Mouse (Mus musculus) MEL (cell line): ENCODE results near the gene Man1c1. TPM values are rescaled to one million over a fixed set of nuclear protein-coding genes. Genes with fewer than 3 reads are reported as not detected.

Experiments
- DNase-seq: peaks from one replicate; pipeline ENCODE4 v3.0.0; 2011; ENCODE audit warnings: low read depth, low spot score
- H3K27ac ChIP-seq: 2 replicates; pipeline ENCODE4 v1.5.1; 2012; ENCODE audit warnings: low read depth, mild to moderate bottlenecking, control low read depth, low read length, moderate library complexity; ENCODE audit not compliant: control insufficient read depth
- H3K27me3 ChIP-seq, 2 experiments: fragments of 150-350 bp in 1 of 2; sonication (generic) in 1 of 2; 2 replicates each; pipeline ENCODE4 v1.6.1; 2012; ENCODE audit warnings: low read length in 2 of 2, mild to moderate bottlenecking in 2 of 2, improper control_type of control experiment in 1 of 2, moderate library complexity in 1 of 2; ENCODE audit not compliant: insufficient read depth in 2 of 2, control insufficient read depth in 1 of 2
- H3K36me3 ChIP-seq, 2 experiments: 2 replicates each; pipeline ENCODE4 v1.6.1; 2012 to 2014; ENCODE audit warnings: low read length in 2 of 2, improper control_type of control experiment in 1 of 2, inconsistent platforms in 1 of 2, mild to moderate bottlenecking in 1 of 2; ENCODE audit not compliant: insufficient read depth in 2 of 2, control insufficient read depth in 1 of 2
- H3K4me1 ChIP-seq, 2 experiments: fragments of 150-350 bp in 1 of 2; sonication (generic) in 1 of 2; 2 replicates each; pipeline ENCODE4 v1.6.1; 2012; ENCODE audit warnings: low read length in 2 of 2, improper control_type of control experiment in 1 of 2, mild to moderate bottlenecking in 1 of 2; ENCODE audit not compliant: insufficient read depth in 2 of 2, control insufficient read depth in 1 of 2
- H3K4me3 ChIP-seq, 2 experiments: fragments of 150-350 bp in 1 of 2; sonication (generic) in 1 of 2; 2 replicates each; pipeline ENCODE4 v1.5.1; 2012; ENCODE audit warnings: low read depth in 2 of 2, low read length in 2 of 2, mild to moderate bottlenecking in 2 of 2, moderate library complexity in 2 of 2, control low read depth in 1 of 2, improper control_type of control experiment in 1 of 2; ENCODE audit not compliant: control insufficient read depth in 1 of 2, insufficient read depth in 1 of 2
- H3K79me2 ChIP-seq: 2 replicates; pipeline ENCODE4 v1.6.1; 2012; ENCODE audit warnings: mild to moderate bottlenecking, low read length, moderate library complexity; ENCODE audit not compliant: control insufficient read depth, poor library complexity, insufficient read depth
- H3K9ac ChIP-seq: 2 replicates; pipeline ENCODE4 v1.6.1; 2012; ENCODE audit warnings: low read depth, mild to moderate bottlenecking, control low read depth, low read length, moderate library complexity; ENCODE audit not compliant: control insufficient read depth, poor library complexity, severe bottlenecking
- H3K9me3 ChIP-seq: fragments of 150-350 bp; sonication (generic); replicated peaks from 2 replicates; pipeline ENCODE4 v1.6.1; 2012; ENCODE audit warnings: mild to moderate bottlenecking, low read length, improper control_type of control experiment, moderate library complexity; ENCODE audit not compliant: insufficient read depth
- BHLHE40 ChIP-seq: IDR thresholded peaks from 2 replicates; pipeline ENCODE4 v1.6.1; 2012; ENCODE audit warnings: low read depth, mild to moderate bottlenecking, inconsistent platforms, low read length, improper control_type of control experiment, borderline replicate concordance
- CTCF ChIP-seq, 3 experiments: IDR thresholded peaks in 2 of 3; conservative IDR thresholded peaks in 1 of 3; 2 replicates each; pipeline ENCODE4 v1.5.1; 2011 to 2012; ENCODE audit warnings: low read length in 3 of 3, low read depth in 2 of 3, mild to moderate bottlenecking in 2 of 3, improper control_type of control experiment in 1 of 3, inconsistent platforms in 1 of 3, mixed read lengths in 1 of 3, moderate library complexity in 1 of 3; ENCODE audit not compliant: control insufficient read depth in 1 of 3, insufficient read depth in 1 of 3, poor library complexity in 1 of 3, severe bottlenecking in 1 of 3
- E2F4 ChIP-seq: IDR thresholded peaks from 2 replicates; pipeline ENCODE4 v1.6.1; 2011; ENCODE audit warnings: low read depth, low read length, improper control_type of control experiment, borderline replicate concordance
- ELF1 ChIP-seq: IDR thresholded peaks from 2 replicates; pipeline ENCODE4 v1.6.1; 2014; ENCODE audit warnings: low read depth, mild to moderate bottlenecking, inconsistent platforms, low read length, improper control_type of control experiment, moderate library complexity
- GABPA ChIP-seq: IDR thresholded peaks from 2 replicates; pipeline ENCODE4 v1.6.1; 2012; ENCODE audit warnings: low read depth, mild to moderate bottlenecking, inconsistent platforms, low read length, improper control_type of control experiment, moderate library complexity
- GATA1 ChIP-seq: IDR thresholded peaks from 2 replicates; pipeline ENCODE4 v1.6.1; 2011; ENCODE audit warnings: low read depth, low read length, improper control_type of control experiment
- JUND ChIP-seq: IDR thresholded peaks from 2 replicates; pipeline ENCODE4 v1.6.1; 2011; ENCODE audit warnings: low read depth, mild to moderate bottlenecking, improper control_type of control experiment, low read length
- KAT2A ChIP-seq: conservative IDR thresholded peaks from 2 replicates; pipeline ENCODE4 v1.6.1; 2012; ENCODE audit warnings: low read depth, low read length, improper control_type of control experiment, inconsistent platforms
- MAFK ChIP-seq: IDR thresholded peaks from 2 replicates; pipeline ENCODE4 v1.6.1; 2011; ENCODE audit warnings: low read depth, mild to moderate bottlenecking, low read length, improper control_type of control experiment, borderline replicate concordance
- MAX ChIP-seq: IDR thresholded peaks from 2 replicates; pipeline ENCODE4 v1.6.1; 2011; ENCODE audit warnings: low read length, improper control_type of control experiment
- MAZ ChIP-seq: IDR thresholded peaks from 2 replicates; pipeline ENCODE4 v1.6.1; 2012; ENCODE audit warnings: low read depth, mild to moderate bottlenecking, inconsistent platforms, low read length, improper control_type of control experiment
- NRF1 ChIP-seq: IDR thresholded peaks from 2 replicates; pipeline ENCODE4 v1.6.1; 2014; ENCODE audit warnings: low read depth, mild to moderate bottlenecking, inconsistent platforms, low read length, improper control_type of control experiment, moderate library complexity; ENCODE audit not compliant: poor library complexity, insufficient read depth, severe bottlenecking
- POLR2A ChIP-seq, 2 experiments: IDR thresholded peaks; 2 replicates each; pipeline ENCODE4 v1.6.1; 2011 to 2012; ENCODE audit warnings: low read length in 2 of 2, mild to moderate bottlenecking in 2 of 2, control low read depth in 1 of 2, improper control_type of control experiment in 1 of 2, low read depth in 1 of 2, moderate library complexity in 1 of 2; ENCODE audit not compliant: control insufficient read depth in 1 of 2, insufficient read depth in 1 of 2, poor library complexity in 1 of 2
- POLR2AphosphoS2 ChIP-seq: IDR thresholded peaks from 2 replicates; pipeline ENCODE4 v1.6.1; 2011; ENCODE audit warnings: low read length, improper control_type of control experiment
- RCOR1 ChIP-seq: IDR thresholded peaks from 2 replicates; pipeline ENCODE4 v1.6.1; 2012; ENCODE audit warnings: low read depth, mild to moderate bottlenecking, inconsistent platforms, low read length, improper control_type of control experiment
- SIN3A ChIP-seq: IDR thresholded peaks from 2 replicates; pipeline ENCODE4 v1.6.1; 2012; ENCODE audit warnings: low read length, improper control_type of control experiment, inconsistent platforms
- SMC3 ChIP-seq: IDR thresholded peaks from 2 replicates; pipeline ENCODE4 v1.6.1; 2011; ENCODE audit warnings: low read depth, low read length, improper control_type of control experiment
- TAL1 ChIP-seq: IDR thresholded peaks from 2 replicates; pipeline ENCODE4 v1.6.1; 2012; ENCODE audit warnings: mild to moderate bottlenecking, inconsistent platforms, low read length, moderate library complexity, mixed read lengths
- USF2 ChIP-seq, 2 experiments: IDR thresholded peaks; 2 replicates each; pipeline ENCODE4 v1.6.1; 2011 to 2012; ENCODE audit warnings: improper control_type of control experiment in 2 of 2, low read length in 2 of 2, borderline replicate concordance in 1 of 2, inconsistent platforms in 1 of 2, low read depth in 1 of 2, mild to moderate bottlenecking in 1 of 2; ENCODE audit not compliant: insufficient read depth in 1 of 2
- ZMIZ1 ChIP-seq: IDR thresholded peaks from 2 replicates; pipeline ENCODE4 v1.6.1; 2012; ENCODE audit warnings: low read depth, mild to moderate bottlenecking, inconsistent platforms, low read length, improper control_type of control experiment, moderate library complexity
- polyA plus RNA-seq, 2 experiments: library from polyadenylated mRNA; stranded (reverse) in 1 of 2; unstranded in 1 of 2; fragments of >175 nt in 1 of 2; fragments of >200 nt in 1 of 2; gene quantifications; 2 replicates each; pipeline versions ENCODE4 v1.2.1 to v1.2.4; 2012; ENCODE audit warnings: low replicate concordance in 2 of 2, low read depth in 1 of 2; ENCODE audit not compliant: insufficient read length in 2 of 2, insufficient read depth in 1 of 2, missing spikeins in 1 of 2
- total RNA-seq: library from RNA; depleted of rRNA; stranded (reverse); fragments of 300-350 nt; gene quantifications from 2 replicates; pipeline ENCODE4 v1.2.3, GENCODE M21; 2012

The Man1c1 gene
- total and polyA plus RNA-seq, 3 experiments, result 1.9 to 5.2 TPM; not detected in 1

- no peaks in the 10 kb centered on the region for H3K27me3 ChIP-seq
- TF ChIP-seq CTCF (IDR thresholded peaks at IDR 0.05 in 2 of 3, conservative IDR thresholded peaks at IDR 0.05 in 1 of 3; ENCODE audit: control insufficient read depth in 1 of 3, insufficient read depth in 1 of 3, low read depth in 2 of 3, low read length in 3 of 3, poor library complexity in 1 of 3, severe bottlenecking in 1 of 3) (no peak), POLR2A (IDR thresholded peaks at IDR 0.05; ENCODE audit: control insufficient read depth in 1 of 2, insufficient read depth in 1 of 2, low read depth in 1 of 2, low read length in 2 of 2, poor library complexity in 1 of 2) (no peak), E2F4 (no peak), SMC3 (no peak), ELF1 (no peak), RCOR1 (no peak), ZMIZ1 (no peak), MAX (no peak), MAFK (no peak), USF2 (IDR thresholded peaks at IDR 0.05; ENCODE audit: borderline replicate concordance in 1 of 2, insufficient read depth in 1 of 2, low read depth in 1 of 2, low read length in 2 of 2) (no peak), BHLHE40 (no peak), JUND (no peak), TAL1 (no peak), NRF1 (no peak), GATA1 (no peak), GABPA (no peak), KAT2A (no peak), MAZ (no peak), POLR2AphosphoS2 (no peak), SIN3A (no peak)
- no peaks in the 10 kb centered on the region for H3K9me3 ChIP-seq
- H3K79me2 ChIP-seq, result peaks cover 17% of the 10 kb centered on the region
- no peak overlapping the region for H3K9ac ChIP-seq
- H3K4me3 ChIP-seq, result no peak overlapping the region
- H3K27ac ChIP-seq, result no peak overlapping the region
- H3K4me1 ChIP-seq, result peaks cover 9 to 11% of the 10 kb centered on the region in 2 experiments
- H3K36me3 ChIP-seq, result peaks cover 0 to 12% of the 10 kb centered on the region in 2 experiments; a peak in 3 of 4 replicates
- no peak for DNase-seq
Observed at GRCm38 (mm10) chr4:134516981-134517380, 187.1 kb downstream of the Man1c1 start.

- DNase-seq, result no peak
- Histone ChIP-seq H3K36me3 (peaks cover 0 to 15% of the 10 kb centered on the region in 2 experiments; a peak in 3 of 4 replicates), H3K79me2 (peaks cover 27% of the 10 kb centered on the region), H3K9ac (no peak overlapping the region), H3K9me3 (no peaks in the 10 kb centered on the region), H3K4me3 (no peak overlapping the region), H3K27ac (no peak overlapping the region), H3K4me1 (peaks cover 9 to 14% of the 10 kb centered on the region in 2 experiments), H3K27me3 (no peaks in the 10 kb centered on the region)
- TF ChIP-seq ELF1, result no peak
Observed at GRCm38 (mm10) chr4:134515614-134516013, 188.5 kb downstream of the Man1c1 start.
